Mouse (Mus musculus) splenic B cell, adult 2 months (primary cell): ENCODE measurements at regions not wholly inside any gene's neighbourhood (a gene's known extent, or its start where the extent isn't known, plus 50 kb on each side); places are given as distances from the start of the nearest gene placed in this dataset.

Experiments used
- DNase-seq: peaks from one replicate; pipeline ENCODE4 v3.0.0-alpha.2; 2011; ENCODE audit warnings: low read depth, low spot score
- H3K27me3 ChIP-seq: 2 replicates; pipeline ENCODE4 v1.6.1; 2012; ENCODE audit warnings: mild to moderate bottlenecking, low read length, moderate library complexity, mixed read lengths; ENCODE audit not compliant: control insufficient read depth, poor library complexity, insufficient read depth, severe bottlenecking
- H3K36me3 ChIP-seq: 2 replicates; pipeline ENCODE4 v1.6.1; 2012; ENCODE audit warnings: mild to moderate bottlenecking, low read length, moderate library complexity, mixed read lengths; ENCODE audit not compliant: control insufficient read depth, poor library complexity, insufficient read depth, severe bottlenecking

DNA sequence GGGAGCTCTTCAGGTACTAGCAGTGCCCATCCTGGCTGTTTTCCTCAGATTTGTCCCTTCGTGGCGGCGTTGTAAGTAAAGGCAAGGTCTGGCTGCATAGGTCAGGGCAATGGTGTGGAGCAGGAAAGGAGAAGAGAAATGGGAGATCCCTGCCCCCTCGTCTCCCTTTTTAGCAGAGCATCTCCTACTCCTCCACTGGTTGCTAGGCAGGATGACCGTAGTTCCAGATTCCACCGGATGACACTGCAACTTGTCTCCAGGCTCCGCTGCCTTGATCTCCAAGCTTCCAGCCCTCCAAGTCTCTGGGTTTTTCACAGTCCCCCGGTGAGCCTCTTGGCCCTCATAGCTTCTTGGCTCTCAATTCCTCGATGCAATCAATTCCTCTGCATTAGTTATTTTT, 53.1 kb upstream of the Foxo1 start:
- DNase-seq: no peak
- H3K36me3 ChIP-seq: no peaks in the 10 kb centered on the region
- H3K27me3 ChIP-seq: no peaks in the 10 kb centered on the region
